Mouse (Mus musculus) ES-Bruce4 (cell line): ENCODE results near the gene Slx1b. TPM values are rescaled to one million over a fixed set of nuclear protein-coding genes. Genes with fewer than 3 reads are reported as not detected.
A peak's percentile ranks its signal among the peaks of the same experiment; 100 is the strongest.
"Not testable (repeated sequence)": the region's sequence is repeated elsewhere in the genome, so short reads cannot be mapped to it uniquely, and the experiment has no call there.

Experiments
- H3K27ac ChIP-seq: 2 replicates; pipeline ENCODE4 v1.5.1; 2012; ENCODE audit warnings: low read length, inconsistent platforms; ENCODE audit not compliant: insufficient read depth
- H3K27me3 ChIP-seq: 2 replicates; pipeline ENCODE4 v1.6.1; 2012; ENCODE audit warnings: mild to moderate bottlenecking, low read length, inconsistent platforms; ENCODE audit not compliant: control insufficient read depth, poor library complexity, insufficient read depth, severe bottlenecking
- H3K36me3 ChIP-seq: 2 replicates; pipeline ENCODE4 v1.6.1; 2012; ENCODE audit warnings: inconsistent platforms, mild to moderate bottlenecking, low read length, moderate library complexity; ENCODE audit not compliant: control insufficient read depth, poor library complexity, insufficient read depth, severe bottlenecking
- H3K4me1 ChIP-seq: one replicate; pipeline ENCODE4 v1.8.1; 2011; ENCODE audit warnings: low read length; ENCODE audit not compliant: control insufficient read depth, insufficient read depth
- H3K4me3 ChIP-seq: 2 replicates; pipeline ENCODE4 v1.5.1; 2011; ENCODE audit warnings: low read depth, mild to moderate bottlenecking, low read length
- H3K9ac ChIP-seq: 2 replicates; pipeline ENCODE4 v1.6.1; 2012; ENCODE audit warnings: low read depth, mild to moderate bottlenecking, inconsistent platforms; ENCODE audit not compliant: poor library complexity, severe bottlenecking
- H3K9me3 ChIP-seq: replicated peaks from 2 replicates; pipeline ENCODE4 v1.6.1; 2012; ENCODE audit warnings: mild to moderate bottlenecking, low read length, inconsistent platforms; ENCODE audit not compliant: control insufficient read depth, poor library complexity, insufficient read depth, severe bottlenecking
- CTCF ChIP-seq: IDR thresholded peaks from one replicate; pipeline ENCODE4 v1.8.1; 2011; ENCODE audit warnings: low read depth, low read length
- EP300 ChIP-seq: IDR thresholded peaks from 2 replicates; pipeline ENCODE4 v1.6.1; 2011; ENCODE audit warnings: low read depth, low read length; ENCODE audit not compliant: insufficient read depth
- POLR2A ChIP-seq: IDR thresholded peaks from one replicate; pipeline ENCODE4 v1.8.1; 2011; ENCODE audit warnings: low read length; ENCODE audit not compliant: insufficient read depth
- polyA plus RNA-seq: library from polyadenylated mRNA; stranded (reverse); fragments of >200 nt; gene quantifications from 2 replicates; pipeline ENCODE4 v1.2.4, GENCODE M21; 2011; ENCODE audit warnings: low read depth; ENCODE audit not compliant: missing spikeins, insufficient read depth, insufficient read length

Gene Slx1b
- polyA plus RNA-seq, 1 experiment, result 16.6 TPM

DNA sequence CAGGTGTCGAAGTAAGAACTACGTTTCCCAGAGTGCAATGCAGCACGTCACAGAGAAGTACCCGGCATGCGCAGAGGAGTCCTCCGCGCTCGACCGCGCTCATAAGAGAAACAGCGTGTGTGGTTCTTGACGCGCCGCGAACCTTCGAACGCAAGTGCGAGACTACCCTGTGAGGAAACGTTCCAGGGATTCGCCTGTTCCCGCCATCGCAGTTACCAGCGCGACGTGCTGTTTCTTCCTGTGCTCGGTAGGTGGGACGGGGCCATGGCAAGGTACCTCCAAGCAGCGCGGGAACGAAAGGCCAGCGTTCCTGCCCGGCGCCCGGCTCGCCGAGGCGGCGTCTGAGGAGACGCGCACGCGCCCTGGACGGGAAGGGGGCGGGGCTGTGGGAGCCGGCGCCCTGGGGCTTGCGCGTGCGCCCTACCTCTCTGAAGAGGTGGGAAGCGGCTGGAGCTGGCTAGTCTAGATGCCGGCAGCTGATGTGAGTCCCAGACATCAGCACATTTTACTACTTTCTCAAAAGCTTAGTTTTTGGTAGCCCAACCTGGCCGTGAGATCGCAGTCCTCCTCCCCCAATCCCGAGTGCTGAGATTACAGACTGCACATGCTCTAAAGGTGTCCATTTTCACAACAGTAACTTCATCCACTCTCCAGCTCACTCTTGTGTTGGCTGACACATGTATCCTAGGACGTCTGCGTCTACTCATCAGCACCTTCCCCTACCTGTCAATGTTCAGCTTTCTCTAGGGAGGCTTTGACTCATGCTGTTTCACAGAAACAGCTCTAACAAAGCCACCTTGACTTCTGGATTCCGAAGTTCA, 46.1 kb downstream of the Slx1b start, which contains the start of gene Sgf29:
TSS of gene Sgf29 (plus strand) at position 79 of the 821 bp plus-strand sequence.
- peak; percentile 89 for TF ChIP-seq POLR2A
- TF ChIP-seq EP300, result no peak
- TF ChIP-seq CTCF, result no peak
- H3K4me1 ChIP-seq, result no peaks in the 10 kb centered on the region
- peak within 1 kb of the TSS; percentile 32; the same call in 1 of the 2 replicates for H3K27ac ChIP-seq
- H3K4me3 ChIP-seq, result peak within 1 kb of the TSS; percentile 85
- peak within 1 kb of the TSS; percentile 31 for H3K9ac ChIP-seq
- H3K27me3 ChIP-seq, result no peaks in the 10 kb centered on the region
- H3K36me3 ChIP-seq, result no peaks in the 10 kb centered on the region
- no peaks in the 10 kb centered on the region for H3K9me3 ChIP-seq

DNA sequence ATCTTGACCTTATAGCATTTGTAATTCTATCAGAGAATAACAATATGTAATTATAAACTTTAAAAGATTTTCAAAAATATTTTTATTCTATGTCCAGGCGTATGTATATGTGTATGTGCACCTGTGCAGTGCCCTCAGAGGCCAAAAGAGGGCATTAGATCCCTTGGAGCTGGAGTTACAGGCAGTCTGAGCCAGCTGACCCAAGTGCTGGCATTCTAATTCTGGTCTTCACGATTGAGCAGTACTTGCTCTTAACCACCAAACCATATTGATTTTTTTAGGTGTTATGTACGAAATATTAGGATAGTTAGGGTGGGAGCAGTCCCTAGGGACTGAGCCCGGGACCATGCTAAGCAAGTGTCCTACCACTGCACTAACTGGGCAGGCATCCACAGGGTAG, 47.1 kb downstream of the Slx1b start:
- H3K4me1 ChIP-seq, result no peaks in the 10 kb centered on the region
- no peaks in the 10 kb centered on the region for H3K27me3 ChIP-seq
- no peak overlapping the region for H3K9ac ChIP-seq
- TF ChIP-seq CTCF (peak; percentile 31), POLR2A (no peak)
- H3K4me3 ChIP-seq, result peak overlapping the region; percentile 34; the same call in 1 of the 2 replicates
- no peaks in the 10 kb centered on the region for H3K36me3 ChIP-seq
- H3K9me3 ChIP-seq, result no peaks in the 10 kb centered on the region
- H3K27ac ChIP-seq, result no peak overlapping the region

DNA sequence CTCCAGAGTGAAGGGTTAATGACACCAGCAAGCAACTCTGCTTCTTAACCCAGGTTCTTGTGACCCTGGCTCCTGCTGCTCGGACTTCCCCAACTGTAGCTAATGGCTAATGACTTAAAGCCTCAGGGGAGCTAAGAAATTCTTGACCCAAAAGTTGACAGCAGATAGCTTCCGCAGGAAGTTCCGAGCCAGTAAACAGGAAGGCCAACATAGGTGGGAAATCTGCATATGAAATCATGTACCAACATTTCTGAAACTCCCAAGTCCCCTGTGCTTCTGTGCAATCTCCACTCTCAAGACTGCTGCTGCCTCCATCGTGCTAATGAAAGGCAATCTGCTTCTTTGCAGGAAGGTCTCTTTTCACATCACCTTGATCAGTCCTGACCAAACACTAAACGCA, 49.9 kb downstream of the Slx1b start:
- Histone ChIP-seq H3K4me1 (no peaks in the 10 kb centered on the region), H3K27me3 (no peaks in the 10 kb centered on the region), H3K9ac (no peak overlapping the region), H3K9me3 (no peaks in the 10 kb centered on the region), H3K4me3 (no peak overlapping the region), H3K27ac (peak overlapping the region; percentile 20; the same call in 1 of the 2 replicates), H3K36me3 (no peaks in the 10 kb centered on the region)
- TF ChIP-seq CTCF (no peak), POLR2A (no peak), EP300 (no peak)

DNA sequence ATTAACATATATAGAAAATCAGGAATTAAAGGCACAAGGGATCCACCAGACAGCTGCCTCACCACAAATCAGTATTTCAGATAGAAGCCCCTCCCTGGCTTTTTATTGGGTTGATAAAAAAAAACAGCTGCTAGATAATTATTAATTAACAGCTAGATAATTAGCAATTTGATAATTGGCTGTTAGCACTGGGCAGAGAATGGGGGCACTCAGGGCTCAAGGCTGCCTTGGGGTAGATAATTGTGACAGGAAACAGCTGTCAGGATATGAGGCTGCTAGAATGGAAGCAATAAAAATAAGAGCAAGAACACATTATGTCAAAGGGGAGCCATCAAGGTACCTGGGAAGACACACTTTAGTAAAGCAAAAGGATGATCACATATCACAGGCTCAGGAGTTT, 50.7 kb downstream of the Slx1b start:
- Histone ChIP-seq H3K27me3 (no peaks in the 10 kb centered on the region), H3K9ac (no peak overlapping the region), H3K4me3 (no peak overlapping the region), H3K36me3 (no peaks in the 10 kb centered on the region), H3K27ac (no peak overlapping the region), H3K9me3 (no peaks in the 10 kb centered on the region), H3K4me1 (no peaks in the 10 kb centered on the region)
- TF ChIP-seq POLR2A (no peak), EP300 (no peak), CTCF (no peak)

DNA sequence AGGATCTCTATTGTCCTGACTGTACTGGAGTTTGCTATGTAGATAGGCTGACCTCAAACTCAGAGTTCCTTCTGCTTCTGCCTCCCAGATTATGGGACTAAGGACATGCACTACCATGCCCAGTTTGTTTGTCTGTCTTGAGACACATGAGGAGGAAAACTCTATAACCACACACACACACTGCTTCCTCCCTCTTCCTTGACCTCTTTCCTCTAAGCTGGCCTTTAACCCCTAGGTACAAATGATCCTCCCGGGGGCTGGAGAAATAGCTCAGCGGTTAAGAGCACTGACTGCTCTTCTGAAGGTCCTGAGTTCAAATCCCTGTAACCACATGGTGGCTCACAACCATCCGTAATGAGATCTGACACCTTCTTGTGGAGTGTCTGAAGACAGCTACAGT, 51.2 kb downstream of the Slx1b start:
- Histone ChIP-seq H3K4me1 (no peaks in the 10 kb centered on the region), H3K4me3 (no peak overlapping the region), H3K27me3 (no peaks in the 10 kb centered on the region), H3K9me3 (no peaks in the 10 kb centered on the region), H3K27ac (no peak overlapping the region), H3K36me3 (no peaks in the 10 kb centered on the region), H3K9ac (no peak overlapping the region)
- TF ChIP-seq EP300, result no peak
- TF ChIP-seq POLR2A, result no peak
- no peak for TF ChIP-seq CTCF

DNA sequence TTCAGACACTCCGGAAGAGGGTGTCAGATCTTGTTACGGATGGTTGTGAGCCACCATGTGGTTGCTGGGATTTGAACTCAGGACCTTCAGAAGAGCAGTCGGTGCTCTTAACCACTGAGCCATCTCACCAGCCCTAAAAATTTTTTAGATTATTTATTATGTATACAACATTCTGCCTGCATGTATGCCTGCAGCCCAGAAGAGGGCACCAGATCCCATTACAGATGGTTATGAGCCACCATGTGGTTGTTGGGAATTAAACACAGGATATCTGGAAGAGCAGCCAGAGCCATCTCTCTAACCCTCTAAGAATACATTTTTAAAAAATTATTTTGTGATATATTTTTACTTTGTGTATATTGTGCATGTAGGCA, 52.4 kb downstream of the Slx1b start:
- H3K4me3 ChIP-seq, H3K9me3 ChIP-seq, H3K36me3 ChIP-seq, H3K9ac ChIP-seq, H3K4me1 ChIP-seq, H3K27me3 ChIP-seq, H3K27ac ChIP-seq: not testable (repeated sequence)
